Mouse (Mus musculus) liver, embryonic 13.5 days (tissue): ENCODE results near the gene Lefty2. TPM values are rescaled to one million over a fixed set of nuclear protein-coding genes. Genes with fewer than 3 reads are reported as not detected.

ENCODE experiments used
- ATAC-seq: fragments of 200-750 bp; cut with Nextera tagmentation; 2 replicates; pipeline ENCODE4 v1.8.0; 2017; ENCODE audit warnings: low read depth, mild to moderate bottlenecking, moderate number of reproducible peaks, moderate library complexity
- DNase-seq: peaks from one replicate; pipeline ENCODE4 v3.0.0; 2022
- H3K27ac ChIP-seq: fragments of 300-500 bp; sonication (generic); 2 replicates; pipeline ENCODE4 v1.5.1; 2015; ENCODE audit warnings: moderate library complexity, mild to moderate bottlenecking, inconsistent platforms
- H3K27me3 ChIP-seq: fragments of 300-500 bp; sonication (generic); 2 replicates; pipeline ENCODE4 v1.6.1; 2015; ENCODE audit warnings: mild to moderate bottlenecking, inconsistent platforms
- H3K36me3 ChIP-seq: fragments of 300-500 bp; sonication (generic); 2 replicates; pipeline ENCODE4 v1.6.1; 2015; ENCODE audit warnings: mild to moderate bottlenecking, inconsistent platforms
- H3K4me1 ChIP-seq: fragments of 300-500 bp; sonication (generic); replicated peaks from 2 replicates; pipeline ENCODE4 v1.6.1; 2015; ENCODE audit warnings: inconsistent platforms
- H3K4me2 ChIP-seq: fragments of 300-500 bp; sonication (generic); 2 replicates; pipeline ENCODE4 v1.6.1; 2015; ENCODE audit warnings: inconsistent platforms, mild to moderate bottlenecking, moderate library complexity
- H3K4me3 ChIP-seq: fragments of 300-500 bp; sonication (generic); replicated peaks from 2 replicates; pipeline ENCODE4 v1.5.1; 2015; ENCODE audit warnings: mild to moderate bottlenecking, inconsistent platforms
- H3K9ac ChIP-seq: fragments of 300-500 bp; sonication (generic); 2 replicates; pipeline ENCODE4 v1.6.1; 2015; ENCODE audit warnings: mild to moderate bottlenecking, inconsistent platforms
- H3K9me3 ChIP-seq: fragments of 300-500 bp; sonication (generic); replicated peaks from 2 replicates; pipeline ENCODE4 v1.6.1; 2016; ENCODE audit warnings: inconsistent platforms
- WGBS: fragments of 180-500 bp; shearing (Covaris S2); methylation state at CpG from one replicate; pipeline ENCODE4 v1.1.7; 2015; ENCODE audit not compliant: insufficient replicate concordance; 5-methylcytosine and 5-hydroxymethylcytosine counted together
- polyA plus RNA-seq: library from polyadenylated mRNA; unstranded; fragments of >200 nt; fragmentation: Nextera tagmentation; extraction: Ambion mirVana; gene quantifications from 2 replicates; pipeline ENCODE4 v1.2.1, GENCODE M21; 2015

Gene Lefty2
- polyA plus RNA-seq, 1 experiment from 2014 or later: not detected

DNA sequence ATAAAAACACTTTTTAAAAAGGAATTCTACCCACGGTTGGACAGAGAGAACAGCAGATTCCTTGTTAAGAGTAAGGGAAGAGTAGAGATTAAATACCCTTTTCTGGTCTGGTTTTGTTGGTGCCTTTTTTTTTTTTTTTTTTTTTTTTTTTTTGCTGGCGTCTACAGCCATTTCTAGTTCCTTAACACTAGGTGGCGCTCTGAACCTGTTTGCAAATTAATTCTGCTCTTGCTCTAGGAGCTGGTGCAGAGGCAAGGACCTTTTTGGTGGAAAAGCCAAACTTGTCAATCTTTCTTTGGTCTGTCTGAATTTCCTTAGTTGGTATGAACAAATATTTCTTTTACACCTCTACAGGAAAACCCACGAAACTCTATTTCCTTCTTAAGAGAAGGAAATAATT, 8.2 kb downstream of the Lefty2 start:
- Histone ChIP-seq H3K4me3 (no peak overlapping the region), H3K27ac (peak overlapping the region; percentile 99; the same call in 1 of the 2 replicates), H3K4me1 (peaks cover 40% of the 10 kb centered on the region), H3K27me3 (0 out of 2 replicates have a peak, but pooled peaks cover 2% of the 10 kb centered on the region), H3K4me2 (no peak overlapping the region), H3K9me3 (no peaks in the 10 kb centered on the region), H3K36me3 (peaks cover 9% of the 10 kb centered on the region), H3K9ac (no peak overlapping the region)
- DNase-seq (peak; percentile 42), ATAC-seq (no peak)
- WGBS: under 1% methylated on average over 4 of the region's 4 CpGs

DNA sequence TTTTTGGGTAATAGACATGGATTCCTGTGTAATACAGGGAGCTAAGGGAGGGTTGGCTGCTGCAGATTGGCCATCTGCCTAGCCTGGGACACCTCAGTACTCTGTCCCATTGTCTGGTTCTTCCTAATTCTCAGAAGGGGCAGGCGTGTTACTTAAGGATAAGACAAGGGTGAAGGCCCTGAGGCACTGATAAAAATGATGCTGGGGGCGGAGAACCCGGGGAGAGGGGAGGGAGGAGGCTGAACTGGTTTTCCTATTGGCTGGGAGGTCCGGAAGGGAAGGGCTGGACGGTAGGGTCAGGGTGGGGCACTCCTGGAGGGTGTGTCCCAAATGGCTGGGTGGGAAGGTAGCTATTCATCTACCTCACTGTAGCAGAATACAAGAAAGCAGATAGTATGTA, 10.0 kb downstream of the Lefty2 start:
- peak; percentile 93 for ATAC-seq
- Histone ChIP-seq H3K9ac (no peak overlapping the region), H3K9me3 (no peaks in the 10 kb centered on the region), H3K27me3 (no peaks in the 10 kb centered on the region), H3K27ac (peak overlapping the region; percentile 99), H3K4me1 (peaks cover 58% of the 10 kb centered on the region), H3K4me2 (peak overlapping the region; percentile 85), H3K36me3 (peaks cover 27% of the 10 kb centered on the region), H3K4me3 (peak overlapping the region; percentile 94)
- 13% methylated on average over 5 of the region's 5 CpGs for WGBS
- peak; percentile 97 for DNase-seq

DNA sequence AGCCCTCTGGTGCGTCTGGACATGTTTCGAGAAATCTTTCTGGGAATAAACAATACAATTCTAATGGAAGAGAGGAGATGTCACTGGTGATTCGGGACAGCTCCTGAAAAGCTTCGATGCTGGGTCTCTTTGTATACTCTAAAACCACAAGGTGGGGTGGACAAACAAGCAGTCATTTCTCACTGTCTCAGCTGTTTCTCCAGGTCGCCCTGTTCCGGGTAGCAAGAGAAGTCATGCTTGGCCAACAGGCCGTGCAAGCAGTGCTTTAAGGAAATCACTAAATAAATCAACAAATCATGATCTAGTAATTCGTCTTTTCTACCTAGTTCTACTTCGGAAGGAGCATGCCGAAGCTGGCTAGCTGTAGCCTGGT, 10.7 kb downstream of the Lefty2 start:
- Histone ChIP-seq H3K4me2 (peak overlapping the region; percentile 85), H3K27me3 (no peaks in the 10 kb centered on the region), H3K9ac (peak overlapping the region; percentile 78), H3K9me3 (no peaks in the 10 kb centered on the region), H3K4me1 (peaks cover 65% of the 10 kb centered on the region), H3K27ac (peak overlapping the region; percentile 99), H3K36me3 (peaks cover 34% of the 10 kb centered on the region), H3K4me3 (peak overlapping the region; percentile 94)
- ATAC-seq (no peak), DNase-seq (no peak)
- WGBS: 22% methylated on average over 10 of the region's 10 CpGs

DNA sequence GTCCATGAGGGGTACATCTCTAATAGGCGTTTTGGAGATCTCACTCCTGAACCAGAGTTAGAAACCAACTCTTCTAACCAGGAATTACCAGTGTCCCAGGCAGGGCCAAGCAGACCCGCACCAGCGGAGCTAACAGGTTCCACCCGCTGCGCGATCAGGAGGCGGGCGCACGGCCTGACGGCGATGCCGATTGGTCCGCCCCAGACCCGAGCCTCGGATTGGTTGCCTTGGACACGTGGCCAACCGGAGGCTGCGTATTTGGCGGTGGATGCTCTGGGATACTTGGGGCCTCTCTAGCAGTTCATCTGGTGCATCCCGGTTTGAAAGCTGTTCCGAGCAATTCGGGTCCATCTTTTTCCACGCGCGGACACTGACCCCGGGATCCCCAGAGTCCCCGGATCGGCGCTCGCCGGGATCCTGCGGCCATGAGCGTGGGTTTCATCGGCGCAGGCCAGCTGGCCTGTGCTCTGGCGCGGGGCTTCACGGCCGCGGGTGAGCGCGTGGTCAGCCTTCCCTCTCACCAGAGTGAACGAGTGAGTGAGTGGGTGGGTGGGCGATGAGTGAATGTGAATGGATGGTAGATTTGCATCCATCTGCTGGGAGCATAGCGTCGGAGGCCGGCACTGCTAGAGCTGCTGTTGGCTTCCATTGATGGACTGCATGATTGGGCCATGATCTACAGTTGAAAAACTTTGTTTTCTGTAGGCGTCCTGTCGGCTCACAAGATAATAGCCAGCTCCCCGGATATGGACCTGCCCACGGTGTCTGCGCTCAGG, 11.3 kb downstream of the Lefty2 start, which contains the start of gene Pycr2:
Gene Pycr2 (plus strand): TSS at position 255 of the 776 bp plus-strand sequence.
- peak within 1 kb of the TSS; percentile 99 for H3K27ac ChIP-seq
- peaks cover 69% of the 10 kb centered on the region for H3K4me1 ChIP-seq
- H3K27me3 ChIP-seq: no peaks in the 10 kb centered on the region
- under 1% methylated on average over 52 of the region's 52 CpGs for WGBS
- H3K9ac ChIP-seq: peak within 1 kb of the TSS; percentile 97
- H3K9me3 ChIP-seq: no peaks in the 10 kb centered on the region
- H3K4me2 ChIP-seq: peak within 1 kb of the TSS; percentile 85
- peak within 1 kb of the TSS; percentile 94 for H3K4me3 ChIP-seq
- ATAC-seq (peak; percentile 77), DNase-seq (peak; percentile 97)
- peaks cover 40% of the 10 kb centered on the region for H3K36me3 ChIP-seq

DNA sequence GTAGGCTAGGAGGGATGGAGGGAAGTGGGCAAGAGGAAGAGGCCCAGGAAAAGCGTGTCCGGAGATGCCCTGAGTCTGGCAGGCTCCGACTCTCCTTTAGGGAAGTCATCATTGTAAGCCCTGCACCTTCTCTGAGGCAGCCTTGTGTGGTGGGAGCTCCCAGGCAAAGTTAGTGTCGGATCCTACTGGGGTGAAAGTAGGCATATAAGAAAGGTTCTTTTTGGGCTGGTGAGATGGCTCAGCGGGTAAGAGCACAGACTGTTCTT, 11.8 kb downstream of the Lefty2 start:
- Histone ChIP-seq H3K27ac (peak overlapping the region; percentile 99), H3K4me3 (peak overlapping the region; percentile 94), H3K9ac (peak overlapping the region; percentile 97), H3K27me3 (no peaks in the 10 kb centered on the region), H3K9me3 (no peaks in the 10 kb centered on the region), H3K4me2 (peak overlapping the region; percentile 79), H3K36me3 (peaks cover 41% of the 10 kb centered on the region), H3K4me1 (peaks cover 69% of the 10 kb centered on the region)
- no peak for ATAC-seq
- WGBS: 2% methylated on average over 5 of the region's 5 CpGs
- no peak for DNase-seq

DNA sequence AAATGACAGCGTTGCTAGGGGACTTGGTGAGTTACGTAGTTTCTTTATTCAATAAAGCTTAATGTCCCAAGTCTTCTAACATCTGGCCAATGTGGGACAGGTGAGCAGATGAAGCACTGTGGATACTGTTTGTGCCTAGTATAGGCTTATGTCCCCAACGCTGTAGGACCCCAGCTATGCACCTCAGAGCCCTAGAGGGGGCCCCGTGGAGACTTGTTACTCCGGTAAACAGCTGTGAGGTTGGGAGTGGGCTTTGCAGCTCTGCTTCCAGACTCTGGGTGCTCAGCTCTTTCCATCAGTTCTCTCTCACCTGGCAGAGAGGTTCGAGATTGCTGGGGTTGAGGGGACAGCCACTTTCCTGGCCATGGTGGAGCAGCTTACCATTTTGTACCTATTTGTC, 12.4 kb downstream of the Lefty2 start:
- Histone ChIP-seq H3K27me3 (no peaks in the 10 kb centered on the region), H3K9ac (peak overlapping the region; percentile 97), H3K4me2 (peak overlapping the region; percentile 79), H3K36me3 (peaks cover 41% of the 10 kb centered on the region), H3K27ac (peak overlapping the region; percentile 99), H3K9me3 (no peaks in the 10 kb centered on the region), H3K4me3 (peak overlapping the region; percentile 94), H3K4me1 (peaks cover 69% of the 10 kb centered on the region)
- no peak for ATAC-seq
- 61% methylated on average over 6 of the region's 6 CpGs for WGBS
- DNase-seq: no peak

DNA sequence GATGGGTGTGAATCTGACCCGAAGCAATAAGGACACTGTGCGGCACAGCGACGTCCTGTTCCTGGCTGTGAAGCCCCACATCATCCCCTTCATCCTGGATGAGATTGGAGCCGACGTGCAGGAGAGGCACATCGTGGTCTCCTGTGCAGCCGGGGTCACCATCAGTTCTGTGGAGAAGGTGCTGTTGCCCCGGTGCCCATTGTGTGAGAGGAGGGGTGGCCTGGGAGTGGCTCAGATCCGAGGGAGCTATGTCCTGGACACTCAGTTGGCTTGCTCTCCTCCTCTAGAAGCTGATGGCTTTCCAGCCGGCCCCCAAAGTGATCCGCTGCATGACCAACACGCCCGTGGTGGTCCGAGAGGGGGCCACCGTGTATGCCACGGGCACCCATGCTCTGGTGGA, 13.0 kb downstream of the Lefty2 start:
- Histone ChIP-seq H3K36me3 (peaks cover 41% of the 10 kb centered on the region), H3K27me3 (no peaks in the 10 kb centered on the region), H3K9me3 (no peaks in the 10 kb centered on the region), H3K4me1 (peaks cover 73% of the 10 kb centered on the region), H3K27ac (peak overlapping the region; percentile 99), H3K9ac (peak overlapping the region; percentile 97), H3K4me2 (peak overlapping the region; percentile 79), H3K4me3 (peak overlapping the region; percentile 94)
- ATAC-seq: no peak
- WGBS: 91% methylated on average over 17 of the region's 17 CpGs
- DNase-seq: no peak

DNA sequence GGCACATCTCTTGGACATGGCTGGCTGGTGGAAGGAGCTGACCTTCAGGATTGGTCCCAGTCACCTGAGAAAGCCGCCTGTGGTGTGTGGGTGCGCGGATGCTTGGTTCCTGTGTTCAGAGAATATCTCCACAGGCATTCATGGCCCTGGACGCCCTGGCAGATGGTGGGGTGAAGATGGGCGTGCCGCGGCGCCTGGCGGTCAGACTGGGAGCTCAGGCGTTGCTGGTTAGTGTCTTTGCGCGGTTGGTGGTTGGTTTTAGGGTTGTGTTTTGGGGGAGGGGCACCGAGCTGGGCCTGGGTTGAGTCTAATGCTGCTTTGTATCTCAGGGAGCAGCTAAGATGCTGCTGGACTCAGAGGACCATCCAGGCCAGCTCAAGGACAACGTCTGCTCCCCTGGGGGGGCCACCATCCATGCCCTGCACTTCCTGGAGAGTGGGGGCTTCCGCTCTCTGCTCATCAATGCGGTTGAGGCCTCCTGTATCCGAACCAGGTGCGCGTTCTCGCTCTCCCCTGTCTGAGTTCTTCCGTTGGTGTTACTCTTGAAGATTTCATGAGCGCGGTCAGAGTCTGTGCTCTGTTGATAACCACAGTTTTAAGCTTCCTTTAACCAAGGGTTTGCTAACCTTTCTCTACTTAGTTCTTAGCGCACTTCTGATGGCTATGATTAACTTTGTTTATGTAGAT, 13.7 kb downstream of the Lefty2 start:
- Histone ChIP-seq H3K4me2 (peak overlapping the region; percentile 79), H3K27me3 (no peaks in the 10 kb centered on the region), H3K9me3 (no peaks in the 10 kb centered on the region), H3K36me3 (peaks cover 41% of the 10 kb centered on the region), H3K4me1 (peaks cover 74% of the 10 kb centered on the region), H3K27ac (peak overlapping the region; percentile 99), H3K9ac (peak overlapping the region; percentile 97), H3K4me3 (peak overlapping the region; percentile 94)
- ATAC-seq (no peak), DNase-seq (peak; percentile 55)
- WGBS: 79% methylated on average over 24 of the region's 24 CpGs

DNA sequence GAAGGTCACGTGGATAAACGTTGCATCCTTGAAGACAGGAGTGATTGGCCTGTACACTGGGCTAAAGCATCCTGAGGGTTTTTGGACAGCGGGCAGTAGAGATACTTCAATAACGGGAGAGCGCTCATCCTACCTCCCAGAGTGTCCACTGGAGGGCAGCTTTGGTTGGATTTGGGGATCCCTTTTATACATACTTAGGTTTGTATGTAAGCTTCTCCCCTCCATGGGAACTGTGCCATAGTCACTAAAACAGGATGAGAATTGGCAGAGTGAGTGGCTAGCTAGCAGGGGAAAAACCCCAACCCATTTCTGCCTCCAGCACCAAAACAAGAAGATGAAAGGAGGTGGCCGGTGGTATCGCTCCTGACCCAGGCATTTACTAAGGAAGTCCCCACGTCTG, 18.2 kb downstream of the Lefty2 start:
- DNase-seq (no peak), ATAC-seq (no peak; the same call in 1 of the 2 replicates)
- peaks cover 77% of the 10 kb centered on the region for H3K4me1 ChIP-seq
- peaks cover 32% of the 10 kb centered on the region for H3K36me3 ChIP-seq
- peak overlapping the region; percentile 60 for H3K27ac ChIP-seq
- peak overlapping the region; percentile 26; the same call in 1 of the 2 replicates for H3K4me3 ChIP-seq
- peak overlapping the region; percentile 57 for H3K4me2 ChIP-seq
- H3K9ac ChIP-seq: peak overlapping the region; percentile 42
- no peaks in the 10 kb centered on the region for H3K9me3 ChIP-seq
- H3K27me3 ChIP-seq: no peaks in the 10 kb centered on the region
- 44% methylated on average over 8 of the region's 8 CpGs for WGBS

DNA sequence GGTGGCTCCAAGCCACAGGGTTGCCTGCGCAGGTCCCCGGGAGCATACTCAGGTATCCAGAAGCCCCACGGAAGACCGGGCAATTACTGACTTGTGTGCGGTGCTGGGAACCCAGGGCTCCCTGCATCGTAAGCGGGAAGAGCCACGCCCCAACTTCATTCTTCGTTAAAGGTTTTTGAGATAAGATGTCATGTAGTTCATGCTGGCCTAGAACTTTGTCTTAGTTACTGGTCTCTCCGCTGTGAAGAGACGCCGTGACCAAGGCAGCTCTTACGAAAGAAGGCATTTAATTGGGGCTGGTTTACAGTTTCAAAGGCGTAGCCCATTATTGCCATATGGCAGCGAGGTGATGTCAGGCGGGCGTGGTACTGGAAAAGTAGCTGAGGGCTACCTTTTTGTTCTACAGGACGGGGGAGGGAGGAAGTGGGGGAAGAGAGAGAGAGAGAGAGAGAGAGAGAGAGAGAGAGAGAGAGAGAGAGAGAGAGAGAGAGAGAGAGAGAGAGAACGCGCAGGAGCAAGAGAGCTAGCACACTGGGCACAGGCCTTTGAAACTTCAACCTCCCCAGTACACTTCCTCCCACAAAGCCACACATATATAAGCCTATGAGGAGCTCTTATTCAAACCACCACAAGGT, 18.9 kb downstream of the Lefty2 start:
- Histone ChIP-seq H3K9me3 (no peaks in the 10 kb centered on the region), H3K27ac (peak overlapping the region; percentile 60), H3K4me3 (peak overlapping the region; percentile 26; the same call in 1 of the 2 replicates), H3K4me2 (peak overlapping the region; percentile 57), H3K9ac (peak overlapping the region; percentile 42), H3K27me3 (no peaks in the 10 kb centered on the region), H3K4me1 (peaks cover 75% of the 10 kb centered on the region), H3K36me3 (peaks cover 26% of the 10 kb centered on the region)
- 29% methylated on average over 20 of the region's 20 CpGs for WGBS
- DNase-seq (no peak), ATAC-seq (peak; percentile 72)

DNA sequence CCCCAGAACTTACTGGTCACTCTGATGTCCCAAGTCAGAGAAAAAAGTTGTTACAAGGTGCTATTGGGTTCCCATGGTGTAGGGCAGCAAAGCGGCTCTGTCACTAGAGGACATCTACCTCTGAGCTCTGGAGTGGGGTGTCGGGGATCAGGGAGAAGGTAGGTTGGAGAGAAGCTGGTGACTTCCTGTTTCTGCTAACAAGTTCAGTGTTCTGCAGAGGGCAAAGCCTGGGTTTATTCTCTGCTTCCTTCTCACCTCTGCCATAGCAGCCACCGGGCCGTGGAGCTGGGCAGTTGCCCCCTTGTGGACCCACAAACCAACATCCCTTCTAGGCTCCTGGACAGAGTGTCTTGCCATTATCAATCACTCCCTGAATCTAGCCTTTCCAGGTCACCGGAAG, 19.9 kb downstream of the Lefty2 start:
- DNase-seq: no peak
- Histone ChIP-seq H3K4me1 (peaks cover 65% of the 10 kb centered on the region), H3K4me3 (no peak overlapping the region), H3K36me3 (peaks cover 16% of the 10 kb centered on the region), H3K27ac (peak overlapping the region; percentile 60), H3K9me3 (no peaks in the 10 kb centered on the region), H3K9ac (peak overlapping the region; percentile 29; the same call in 1 of the 2 replicates), H3K4me2 (no peak overlapping the region), H3K27me3 (no peaks in the 10 kb centered on the region)
- no peak for ATAC-seq
- WGBS: 62% methylated on average over 5 of the region's 5 CpGs
